Mouse (Mus musculus) ES-Bruce4 (cell line): ENCODE results near the gene Tmem262.

Experiments used
- CTCF ChIP-seq: IDR thresholded peaks from one replicate; pipeline ENCODE4 v1.8.1; 2011; ENCODE audit warnings: low read depth, low read length
- POLR2A ChIP-seq: IDR thresholded peaks from one replicate; pipeline ENCODE4 v1.8.1; 2011; ENCODE audit warnings: low read length; ENCODE audit not compliant: insufficient read depth

DNA sequence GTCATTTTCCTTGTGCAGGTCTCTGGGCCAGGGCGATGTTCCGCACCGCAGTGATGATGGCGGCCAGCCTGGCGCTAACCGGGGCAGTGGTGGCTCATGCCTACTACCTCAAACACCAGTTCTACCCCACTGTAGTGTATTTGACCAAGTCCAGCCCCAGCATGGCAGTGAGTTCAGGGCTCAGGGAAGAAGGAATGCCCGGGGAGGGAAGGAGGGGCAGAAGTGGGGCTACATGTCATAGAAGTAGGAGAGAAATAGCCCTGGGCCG, 32.0 kb upstream of the Tmem262 start:
- no peak for TF ChIP-seq POLR2A
- no peak for TF ChIP-seq CTCF
